Mouse (Mus musculus) G1E (cell line): ENCODE measurements around the gene Armc3. TPM values are rescaled to one million over a fixed set of nuclear protein-coding genes. Genes with fewer than 3 reads are reported as not detected.

Source experiments
- ATAC-seq: 2 replicates; pipeline ENCODE4 v1.8.0; 2016; ENCODE audit warnings: mild to moderate bottlenecking; ENCODE audit not compliant: insufficient number of reproducible peaks, poor library complexity, low FRiP score, severe bottlenecking; ENCODE audit errors: extremely low read depth
- DNase-seq: peaks from one replicate; pipeline ENCODE4 v3.0.0; 2012; ENCODE audit warnings: low spot score
- H3K27me3 ChIP-seq: 2 replicates; pipeline ENCODE4 v1.6.1; 2012; ENCODE audit warnings: mild to moderate bottlenecking, low read length, inconsistent platforms; ENCODE audit not compliant: insufficient read depth
- H3K36me3 ChIP-seq: replicated peaks from 2 replicates; pipeline ENCODE3; 2012; ENCODE audit warnings: mild to moderate bottlenecking, inconsistent platforms
- H3K4me1 ChIP-seq: 2 replicates; pipeline ENCODE4 v1.6.1; 2012; ENCODE audit warnings: low read depth, low read length, inconsistent platforms, mixed read lengths; ENCODE audit not compliant: insufficient read depth
- H3K4me3 ChIP-seq: 2 replicates; pipeline ENCODE4 v1.5.1; 2012; ENCODE audit warnings: low read depth, mild to moderate bottlenecking, inconsistent platforms, low read length, moderate library complexity, mixed read lengths
- H3K9me3 ChIP-seq: replicated peaks from 2 replicates; pipeline ENCODE4 v1.6.1; 2012; ENCODE audit warnings: inconsistent platforms
- CTCF ChIP-seq: IDR thresholded peaks from 2 replicates; pipeline ENCODE4 v1.5.1; 2012; ENCODE audit warnings: low read depth, low read length, inconsistent platforms, mixed read lengths
- GATA1 ChIP-seq: IDR thresholded peaks from 2 replicates; pipeline ENCODE4 v1.6.1; 2012; ENCODE audit warnings: borderline replicate concordance, low read length, inconsistent platforms, mixed read lengths
- GATA2 ChIP-seq: IDR thresholded peaks from 2 replicates; pipeline ENCODE4 v1.6.1; 2012; ENCODE audit warnings: low read depth, low read length, inconsistent platforms, borderline replicate concordance
- POLR2AphosphoS5 ChIP-seq: IDR thresholded peaks from 2 replicates; pipeline ENCODE4 v1.6.1; 2012; ENCODE audit warnings: low read depth, low read length, inconsistent platforms; ENCODE audit not compliant: insufficient replicate concordance
- TAL1 ChIP-seq: conservative IDR thresholded peaks from 2 replicates; pipeline ENCODE4 v1.6.1; 2012; ENCODE audit warnings: low read depth, low read length, inconsistent platforms, mixed read lengths
- polyA plus RNA-seq: library from polyadenylated mRNA; stranded (reverse); fragments of >175 nt; gene quantifications from 2 replicates; pipeline ENCODE4 v1.2.3, GENCODE M21; 2012
- total RNA-seq, 2 experiments: library from RNA; stranded (forward) in 1 of 2; stranded (reverse) in 1 of 2; fragments of 200-1000 nt in 1 of 2; fragments of >200 nt in 1 of 2; fragmentation: Nextera tagmentation in 1 of 2; gene quantifications; 2 replicates each; pipeline ENCODE4 v1.2.3; 2014 to 2017

Gene Armc3
- not detected in 2 replicates for total RNA-seq (2014; fragmentation: Nextera tagmentation)
- total RNA-seq (2017): 0.12 and 0.16 TPM in 2 replicates
- polyA plus RNA-seq: 0.02 TPM in 1 of 2 replicates, not detected in the other

GRCm38 (mm10) chr2:19198452-19199365 lies at the start of gene Armc3:
Gene Armc3 (plus strand): TSS chr2:19199302.
- DNase-seq (no peak), ATAC-seq (no peak)

GRCm38 (mm10) chr2:19152687-19153086 lies 46.4 kb upstream of the Armc3 start:
- Histone ChIP-seq H3K4me1 (no peaks in the 10 kb centered on the region; the same call in 1 of the 2 replicates), H3K9me3 (no peaks in the 10 kb centered on the region), H3K27me3 (peaks cover 39% of the 10 kb centered on the region), H3K36me3 (no peaks in the 10 kb centered on the region), H3K4me3 (no peak overlapping the region)
- DNase-seq (no peak), ATAC-seq (no peak)
- TF ChIP-seq POLR2AphosphoS5: no peak
- TF ChIP-seq GATA1: no peak
- no peak for TF ChIP-seq CTCF
- no peak for TF ChIP-seq TAL1
- no peak for TF ChIP-seq GATA2

More at GRCm38 (mm10) chr2:19198452-19199365, at the start of gene Armc3:
- H3K27me3 ChIP-seq: peaks cover 5% of the 10 kb centered on the region; the same call in 1 of the 2 replicates
- H3K36me3 ChIP-seq: no peaks in the 10 kb centered on the region
- TF ChIP-seq TAL1 (no peak), GATA1 (no peak), CTCF (no peak), POLR2AphosphoS5 (no peak), GATA2 (no peak)
- no peak within 1 kb of the TSS for H3K4me3 ChIP-seq
- no peaks in the 10 kb centered on the region for H3K9me3 ChIP-seq
- no peaks in the 10 kb centered on the region for H3K4me1 ChIP-seq

- no peak for ATAC-seq
- TF ChIP-seq TAL1: no peak
- TF ChIP-seq GATA1: no peak
- TF ChIP-seq POLR2AphosphoS5: no peak
- TF ChIP-seq CTCF: no peak
- TF ChIP-seq GATA2: no peak
- H3K27me3 ChIP-seq: peaks cover 29% of the 10 kb centered on the region
- no peaks in the 10 kb centered on the region for H3K9me3 ChIP-seq
- no peak for DNase-seq
- no peaks in the 10 kb centered on the region for H3K36me3 ChIP-seq
- H3K4me3 ChIP-seq: no peak overlapping the region
- H3K4me1 ChIP-seq: no peaks in the 10 kb centered on the region; the same call in 1 of the 2 replicates
Measured at GRCm38 (mm10) chr2:19156176-19156575, 42.9 kb upstream of the Armc3 start.

GRCm38 (mm10) chr2:19159539-19159938 lies 39.6 kb upstream of the Armc3 start:
- TF ChIP-seq TAL1 (no peak), POLR2AphosphoS5 (no peak), GATA2 (no peak), GATA1 (no peak), CTCF (no peak)
- DNase-seq (no peak), ATAC-seq (no peak)
- H3K9me3 ChIP-seq: no peaks in the 10 kb centered on the region
- peaks cover 23% of the 10 kb centered on the region for H3K27me3 ChIP-seq
- H3K4me3 ChIP-seq: no peak overlapping the region
- no peaks in the 10 kb centered on the region for H3K4me1 ChIP-seq
- no peaks in the 10 kb centered on the region for H3K36me3 ChIP-seq

- no peak for DNase-seq
- no peak for ATAC-seq
- Histone ChIP-seq H3K36me3 (no peaks in the 10 kb centered on the region), H3K4me3 (no peak overlapping the region), H3K4me1 (no peaks in the 10 kb centered on the region), H3K27me3 (peaks cover 17% of the 10 kb centered on the region), H3K9me3 (no peaks in the 10 kb centered on the region)
- no peak for TF ChIP-seq GATA2
- TF ChIP-seq TAL1: no peak
- TF ChIP-seq CTCF: no peak
- TF ChIP-seq GATA1: no peak
- no peak for TF ChIP-seq POLR2AphosphoS5
Measured at GRCm38 (mm10) chr2:19160368-19161114, 38.6 kb upstream of the Armc3 start.

GRCm38 (mm10) chr2:19164234-19164633 lies 34.9 kb upstream of the Armc3 start:
- H3K4me1 ChIP-seq: no peaks in the 10 kb centered on the region
- DNase-seq: no peak
- ATAC-seq: no peak
- H3K27me3 ChIP-seq: peaks cover 13% of the 10 kb centered on the region
- no peak for TF ChIP-seq POLR2AphosphoS5
- no peak for TF ChIP-seq GATA2
- no peak for TF ChIP-seq CTCF
- no peak for TF ChIP-seq TAL1
- TF ChIP-seq GATA1: no peak
- H3K9me3 ChIP-seq: no peaks in the 10 kb centered on the region
- no peak overlapping the region for H3K4me3 ChIP-seq
- no peaks in the 10 kb centered on the region for H3K36me3 ChIP-seq
